Mouse (Mus musculus): ENCODE results near the gene Rprd1b.

The Rprd1b gene

GRCm38 (mm10) chr2:158128461-158129130 is 100.3 kb downstream of the Rprd1b start:
- DNase-seq, result no peak

- no peak for DNase-seq
Measured at GRCm38 (mm10) chr2:158129291-158130002, 101.2 kb downstream of the Rprd1b start.

- DNase-seq, result no peak
Measured at GRCm38 (mm10) chr2:158130391-158130986, 102.2 kb downstream of the Rprd1b start.

- no peak for DNase-seq
Measured at GRCm38 (mm10) chr2:158131197-158131835, 103.0 kb downstream of the Rprd1b start.

- DNase-seq, result no peak
Measured at GRCm38 (mm10) chr2:158132320-158132719, 104.0 kb downstream of the Rprd1b start.

- DNase-seq, result no peak
Measured at GRCm38 (mm10) chr2:158133050-158133449, 104.8 kb downstream of the Rprd1b start.

- DNase-seq, result no peak
Measured at GRCm38 (mm10) chr2:158136205-158136604, 107.9 kb downstream of the Rprd1b start.

- no peak for DNase-seq
Measured at GRCm38 (mm10) chr2:158137771-158138170, 109.5 kb downstream of the Rprd1b start.

- no peak for DNase-seq
Measured at GRCm38 (mm10) chr2:158138778-158139177, 110.5 kb downstream of the Rprd1b start.

- DNase-seq, result peak; percentile 55
Measured at GRCm38 (mm10) chr2:158139628-158140027, 111.3 kb downstream of the Rprd1b start.

- DNase-seq, result no peak
Measured at GRCm38 (mm10) chr2:158140664-158141063, 112.4 kb downstream of the Rprd1b start.

- no peak for DNase-seq
Measured at GRCm38 (mm10) chr2:158141271-158141670, 113.0 kb downstream of the Rprd1b start.

- no peak for DNase-seq
Measured at GRCm38 (mm10) chr2:158141690-158142440, 113.6 kb downstream of the Rprd1b start.

- DNase-seq, result no peak
Measured at GRCm38 (mm10) chr2:158142981-158143380, 114.7 kb downstream of the Rprd1b start.

- no peak for DNase-seq
Measured at GRCm38 (mm10) chr2:158143816-158144215, 115.5 kb downstream of the Rprd1b start.

- no peak for DNase-seq
Measured at GRCm38 (mm10) chr2:158144263-158144662, 116.0 kb downstream of the Rprd1b start.

- no peak for DNase-seq
Measured at GRCm38 (mm10) chr2:158144750-158145527, 116.6 kb downstream of the Rprd1b start.

- DNase-seq, result no peak
Measured at GRCm38 (mm10) chr2:158145528-158146065, 117.3 kb downstream of the Rprd1b start.

- peak; percentile 56 for DNase-seq
Measured at GRCm38 (mm10) chr2:158146223-158146622, 117.9 kb downstream of the Rprd1b start, which contains the start of gene Tgm2. Gene Tgm2, minus strand, starts transcription at chr2:158146436.

- no peak for DNase-seq
Measured at GRCm38 (mm10) chr2:158146971-158147370, 118.7 kb downstream of the Rprd1b start.

- DNase-seq, result no peak
Measured at GRCm38 (mm10) chr2:158151077-158151476, 122.8 kb downstream of the Rprd1b start.
